Mouse (Mus musculus): ENCODE results near the gene Dhdh. TPM values are rescaled to one million over a fixed set of nuclear protein-coding genes. Genes with fewer than 3 reads are reported as not detected.
A peak's percentile ranks its signal among the peaks of the same experiment; 100 is the strongest.
"Not testable (repeated sequence)": the region's sequence is repeated elsewhere in the genome, so short reads cannot be mapped to it uniquely, and the experiment has no call there.

Dhdh gene
- total RNA-seq, 2 experiments from 2014 or later = 13.1 to 22.9 TPM

GRCm38 (mm10) chr7:45463987-45464778 is 24.4 kb downstream of the Dhdh start:
- Histone ChIP-seq H3K4me3 (no peak overlapping the region), H3K27ac (no peak overlapping the region)
- peak; percentile 50 for DNase-seq
- intact Hi-C loops (cut with DNase I) = no loop called here
- no peak for TF ChIP-seq CTCF (IDR thresholded peaks at IDR 0.05)

GRCm38 (mm10) chr7:45462868-45463267 is 25.7 kb downstream of the Dhdh start:
- H3K4me3 ChIP-seq; DNase-seq; H3K27ac ChIP-seq; intact Hi-C loops (cut with DNase I): not testable (repeated sequence)
- peak; percentile 44 for TF ChIP-seq CTCF (IDR thresholded peaks at IDR 0.05)

- intact Hi-C loops (cut with DNase I) = no loop called here
- peak; percentile 12 for DNase-seq
- TF ChIP-seq CTCF (IDR thresholded peaks at IDR 0.05) = no peak
- Histone ChIP-seq H3K27ac (no peak overlapping the region), H3K4me3 (no peak overlapping the region)
Measured at GRCm38 (mm10) chr7:45462325-45462724, 26.3 kb downstream of the Dhdh start.

DNA sequence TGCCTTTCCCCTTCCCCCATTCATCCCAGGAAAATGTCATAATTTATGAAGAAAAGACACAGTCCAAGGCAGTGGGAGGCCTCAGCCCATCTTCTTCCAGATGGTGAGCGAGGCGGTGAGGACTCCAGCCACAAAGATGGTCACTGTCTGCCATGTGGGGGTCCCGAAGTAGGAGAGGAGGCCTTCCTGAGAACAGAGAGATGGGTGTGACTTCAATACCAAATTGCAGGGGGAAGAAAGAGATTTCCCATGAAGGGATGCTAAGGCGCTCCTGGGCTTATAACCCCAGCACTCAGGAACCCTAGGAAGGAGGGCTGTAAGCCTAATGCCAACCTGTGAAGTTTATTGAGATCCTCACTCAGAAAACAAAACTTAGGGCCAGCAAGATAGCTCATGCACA is 26.8 kb downstream of the Dhdh start:
- DNase-seq = no peak
- no peak for TF ChIP-seq CTCF (IDR thresholded peaks at IDR 0.05)
- H3K4me3 ChIP-seq = peak overlapping the region; percentile 39
- peak overlapping the region; percentile 97 for H3K27ac ChIP-seq
- intact Hi-C loops (cut with DNase I) = no loop called here

- TF ChIP-seq CTCF (IDR thresholded peaks at IDR 0.05) = no peak
- intact Hi-C loops (cut with DNase I) = no loop called here
- DNase-seq = peak; percentile 46
- Histone ChIP-seq H3K4me3 (peak overlapping the region; percentile 97), H3K27ac (peak overlapping the region; percentile 97)
Measured at GRCm38 (mm10) chr7:45461326-45461725, 27.3 kb downstream of the Dhdh start.

GRCm38 (mm10) chr7:45460860-45461314 is 27.7 kb downstream of the Dhdh start:
- H3K4me3 ChIP-seq = peak overlapping the region; percentile 97
- no peak for TF ChIP-seq CTCF (IDR thresholded peaks at IDR 0.05)
- intact Hi-C loops (cut with DNase I) = no loop called here
- peak overlapping the region; percentile 97 for H3K27ac ChIP-seq
- DNase-seq = peak; percentile 86

- no peak for DNase-seq
- peak overlapping the region; percentile 97 for H3K4me3 ChIP-seq
- no peak for TF ChIP-seq CTCF (IDR thresholded peaks at IDR 0.05)
- H3K27ac ChIP-seq = peak overlapping the region; percentile 97
- intact Hi-C loops (cut with DNase I) = no loop called here
Measured at GRCm38 (mm10) chr7:45460377-45460776, 28.2 kb downstream of the Dhdh start.

GRCm38 (mm10) chr7:45459564-45460140 is 29.0 kb downstream of the Dhdh start, which contains the start of gene Ftl1:
Gene Ftl1 (minus strand): TSS chr7:45459884.
- Histone ChIP-seq H3K27ac (peak within 1 kb of the TSS; percentile 97), H3K4me3 (peak within 1 kb of the TSS; percentile 97)
- peak; percentile 98 for DNase-seq
- intact Hi-C loops (cut with DNase I) = not testable (repeated sequence)

DNA sequence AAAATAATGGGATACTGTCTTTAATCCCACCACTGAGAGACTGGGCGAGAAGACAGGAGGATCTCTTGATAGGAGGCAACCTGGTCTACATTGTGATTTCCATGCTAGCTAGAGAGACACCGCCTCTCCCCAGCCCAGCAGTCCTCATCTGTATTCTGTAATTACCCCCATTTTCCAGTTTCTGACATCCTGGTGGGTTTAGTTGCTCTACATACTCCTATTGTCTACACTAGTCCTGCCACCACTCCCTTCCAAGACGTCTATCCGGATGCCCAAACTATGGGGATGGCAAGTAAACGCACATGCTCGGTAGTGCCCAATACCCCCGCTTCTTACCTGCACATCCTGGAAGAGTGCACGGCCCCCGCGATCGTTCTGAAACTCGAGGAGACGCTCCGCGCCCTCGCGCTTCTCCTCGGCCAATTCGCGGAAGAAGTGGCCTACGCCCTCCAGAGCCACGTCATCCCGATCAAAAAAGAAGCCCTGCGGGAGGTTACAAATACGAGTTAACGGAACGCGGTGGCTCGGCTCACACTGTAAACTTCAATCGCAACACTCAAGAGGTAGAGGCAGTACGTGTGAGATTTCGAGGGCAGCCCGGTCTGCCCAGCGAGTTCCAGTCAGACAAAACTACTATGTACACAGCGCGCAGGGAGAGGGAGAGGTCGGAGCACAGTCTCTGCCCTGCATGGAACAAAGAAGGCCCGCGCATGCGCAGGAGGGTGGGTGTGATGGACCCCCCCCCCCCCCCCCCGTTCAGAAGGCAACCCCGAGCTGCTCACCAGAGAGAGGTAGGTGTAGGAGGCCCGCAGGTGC is 29.6 kb downstream of the Dhdh start:
- H3K27ac ChIP-seq = peak overlapping the region; percentile 97
- intact Hi-C loops (cut with DNase I) = no loop called here
- peak overlapping the region; percentile 97 for H3K4me3 ChIP-seq
- TF ChIP-seq CTCF (IDR thresholded peaks at IDR 0.05) = no peak
- DNase-seq = peak; percentile 90

DNA sequence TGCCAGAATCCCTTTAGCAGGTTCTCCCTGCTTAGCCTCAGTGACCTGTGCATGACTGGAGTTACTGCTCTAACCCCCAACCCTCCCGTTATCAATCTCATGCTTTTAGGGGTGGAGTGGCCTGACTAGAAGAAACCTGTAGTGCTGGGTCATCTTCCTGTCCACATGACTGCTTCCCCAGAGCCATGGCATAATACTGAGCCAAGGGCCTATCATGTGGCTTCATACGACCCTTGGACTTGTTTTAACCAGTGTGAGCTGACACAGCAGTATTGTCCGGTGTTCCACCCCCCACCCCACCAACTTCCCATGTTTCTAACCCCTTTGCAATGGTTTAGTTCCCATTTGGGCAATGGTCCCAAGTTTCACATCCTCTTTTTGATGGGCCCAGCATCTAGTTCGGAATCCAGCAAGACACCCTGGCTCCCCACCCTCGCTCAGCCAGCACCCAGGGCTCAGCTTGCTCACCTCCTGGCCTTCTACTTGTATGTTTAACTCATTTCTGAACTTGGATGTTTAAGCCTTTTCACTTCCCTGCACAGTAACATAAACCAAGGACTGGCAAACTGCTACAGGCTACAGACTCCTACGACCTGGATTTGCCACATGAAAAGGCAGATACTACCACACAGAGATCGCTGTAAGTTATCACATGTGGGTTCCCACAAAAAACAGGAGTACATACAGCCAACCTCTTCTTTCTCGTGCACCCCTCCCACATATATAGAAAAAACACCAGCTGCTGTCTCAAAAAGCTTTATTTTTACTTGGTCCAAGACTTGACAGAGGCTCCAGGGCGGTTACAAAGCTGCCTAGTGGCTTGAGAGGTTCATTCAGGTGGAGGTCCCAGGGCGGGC is 31.2 kb downstream of the Dhdh start:
- peak overlapping the region; percentile 97 for H3K4me3 ChIP-seq
- intact Hi-C loops (cut with DNase I) = no loop called here
- no peak for TF ChIP-seq CTCF (IDR thresholded peaks at IDR 0.05)
- peak; percentile 61 for DNase-seq
- H3K27ac ChIP-seq = peak overlapping the region; percentile 97

DNA sequence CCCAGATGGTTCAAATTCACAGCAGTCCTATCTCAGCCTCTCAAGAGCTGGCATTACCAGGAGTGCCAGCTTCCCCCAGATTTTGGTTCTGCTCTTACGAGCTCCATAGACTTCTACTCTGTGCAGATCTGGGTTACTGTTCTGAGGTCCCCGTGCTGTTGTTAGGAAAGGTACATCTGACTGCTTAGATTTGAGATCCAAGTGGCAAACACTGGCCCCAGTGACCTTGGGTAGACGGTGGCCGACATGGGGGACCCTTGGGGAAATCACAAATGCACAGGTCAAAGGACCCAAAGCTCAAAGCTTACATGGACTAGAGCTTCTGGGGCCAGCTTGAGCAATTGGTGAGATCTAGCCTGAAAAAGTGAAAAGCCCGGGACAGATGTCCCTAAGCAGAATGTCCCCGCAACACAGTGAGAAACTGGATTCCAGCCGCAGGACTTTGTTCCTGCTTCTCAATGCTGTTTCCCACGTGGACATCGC is 31.8 kb downstream of the Dhdh start:
- intact Hi-C loops (cut with DNase I) = no loop called here
- peak overlapping the region; percentile 97 for H3K4me3 ChIP-seq
- DNase-seq = no peak
- no peak for TF ChIP-seq CTCF (IDR thresholded peaks at IDR 0.05)
- peak overlapping the region; percentile 97 for H3K27ac ChIP-seq

Measured in gastrocnemius, adult 2 months (tissue).